Mouse (Mus musculus) E14TG2a.4 (cell line): ENCODE data around the gene Mindy2.
A peak's percentile ranks its signal among the peaks of the same experiment; 100 is the strongest.

Experiments
- H3K27me3 ChIP-seq: 2 replicates; pipeline ENCODE4 v1.6.1; 2014; ENCODE audit warnings: low read length, control low read depth; ENCODE audit not compliant: insufficient read depth
- H3K36me3 ChIP-seq: 2 replicates; pipeline ENCODE4 v1.6.1; 2014; ENCODE audit warnings: low read length, control low read depth; ENCODE audit not compliant: insufficient read depth
- H3K4me1 ChIP-seq: replicated peaks from 2 replicates; pipeline ENCODE4 v1.6.1; 2014; ENCODE audit warnings: low read depth, low read length, control low read depth
- H3K4me3 ChIP-seq: replicated peaks from 2 replicates; pipeline ENCODE4 v1.5.1; 2014; ENCODE audit warnings: mild to moderate bottlenecking, low read length
- H3K9me3 ChIP-seq: 2 replicates; pipeline ENCODE4 v1.6.1; 2014; ENCODE audit warnings: low read length, control low read depth
- CTCF ChIP-seq: conservative IDR thresholded peaks from 2 replicates; pipeline ENCODE4 v1.5.1; 2014; ENCODE audit warnings: low read length
- NANOG ChIP-seq: IDR thresholded peaks from 2 replicates; pipeline ENCODE4 v1.6.1; 2014; ENCODE audit warnings: borderline replicate concordance, low read length, mixed read lengths
- POU5F1 ChIP-seq: IDR thresholded peaks from 2 replicates; pipeline ENCODE4 v1.6.1; 2014; ENCODE audit warnings: low read length, borderline replicate concordance

Gene Mindy2

GRCm38 (mm10) chr9:70656130-70657007, 605 bp downstream of the Mindy2 start, which contains the start of gene Gm10642:
Gene Gm10642 (plus strand): TSS chr9:70656251.
- TF ChIP-seq NANOG (no peak), CTCF (no peak), POU5F1 (no peak)
- H3K4me3 ChIP-seq = peak within 1 kb of the TSS; percentile 92
- H3K9me3 ChIP-seq = no peaks in the 10 kb centered on the region
- H3K36me3 ChIP-seq = no peaks in the 10 kb centered on the region
- H3K4me1 ChIP-seq = peaks cover 6% of the 10 kb centered on the region; the same call in 1 of the 2 replicates
- H3K27me3 ChIP-seq = peaks cover 21% of the 10 kb centered on the region

DNA sequence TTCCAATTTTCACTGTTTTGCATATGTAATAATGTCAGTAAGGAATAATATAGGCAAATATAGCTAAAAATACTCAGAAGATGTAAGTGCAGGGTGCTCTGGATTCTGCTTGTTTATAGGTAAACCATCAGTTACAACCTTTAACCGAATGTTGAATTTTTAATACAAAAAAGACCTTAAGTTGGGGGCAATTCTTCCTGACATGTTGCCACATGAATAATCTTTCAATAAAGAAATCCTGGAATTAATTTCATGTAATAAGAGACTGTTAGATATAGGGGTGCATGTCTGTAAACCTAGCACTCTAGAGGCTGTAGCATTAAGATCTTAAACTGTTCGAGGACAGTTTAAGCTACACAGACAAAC, 1.2 kb downstream of the Mindy2 start:
- no peak for TF ChIP-seq NANOG
- no peak for TF ChIP-seq CTCF
- TF ChIP-seq POU5F1 = no peak

DNA sequence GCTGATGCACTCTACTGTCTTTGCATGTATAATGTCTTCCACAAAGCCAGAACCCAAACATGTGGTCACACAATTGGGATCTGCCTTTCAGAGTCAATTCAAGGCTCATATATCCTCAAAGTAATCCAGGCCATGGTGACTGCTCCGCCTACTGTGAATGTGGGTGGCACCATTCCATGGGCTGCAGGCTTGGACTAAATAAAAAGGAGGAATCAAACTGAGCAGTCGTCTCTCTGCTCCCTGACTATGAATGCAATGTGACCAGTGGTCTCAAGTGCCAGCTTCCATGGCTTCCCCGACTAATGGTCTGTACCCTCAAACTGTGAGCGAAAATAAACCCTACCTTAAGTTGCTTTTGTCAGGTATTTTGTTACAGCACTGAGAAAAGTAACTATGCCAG, 2.5 kb downstream of the Mindy2 start:
- Histone ChIP-seq H3K4me1 (peaks cover 6% of the 10 kb centered on the region; the same call in 1 of the 2 replicates), H3K36me3 (no peaks in the 10 kb centered on the region), H3K9me3 (no peaks in the 10 kb centered on the region), H3K27me3 (peaks cover 21% of the 10 kb centered on the region), H3K4me3 (no peak overlapping the region)
- TF ChIP-seq CTCF (no peak), POU5F1 (no peak), NANOG (no peak)

More for the DNA sequence above, 1.2 kb downstream of the Mindy2 start:
- H3K9me3 ChIP-seq = no peaks in the 10 kb centered on the region
- no peaks in the 10 kb centered on the region for H3K36me3 ChIP-seq
- H3K4me3 ChIP-seq = peak overlapping the region; percentile 92
- H3K27me3 ChIP-seq = peaks cover 21% of the 10 kb centered on the region
- H3K4me1 ChIP-seq = peaks cover 6% of the 10 kb centered on the region; the same call in 1 of the 2 replicates

DNA sequence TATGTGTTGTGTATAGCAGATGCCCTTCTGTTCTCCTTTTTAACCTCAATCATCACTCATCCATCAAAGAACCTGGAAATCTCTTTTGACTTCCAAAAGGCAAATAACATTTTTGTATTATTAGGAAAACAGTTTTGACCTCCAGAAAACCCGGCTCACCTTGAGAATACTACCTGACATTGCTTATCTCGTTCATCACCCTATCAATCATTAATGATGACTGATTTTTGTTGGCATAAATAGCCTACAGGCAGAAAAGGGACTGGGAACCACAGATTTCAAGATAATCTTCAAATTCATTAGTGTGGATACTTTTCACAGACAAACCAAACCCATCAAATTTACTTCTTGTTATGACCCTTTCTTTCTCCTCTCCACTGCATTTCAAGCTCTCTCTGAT, 3.1 kb downstream of the Mindy2 start:
- no peaks in the 10 kb centered on the region for H3K9me3 ChIP-seq
- TF ChIP-seq POU5F1 = no peak
- TF ChIP-seq NANOG = no peak
- TF ChIP-seq CTCF = no peak
- no peak overlapping the region for H3K4me3 ChIP-seq

DNA sequence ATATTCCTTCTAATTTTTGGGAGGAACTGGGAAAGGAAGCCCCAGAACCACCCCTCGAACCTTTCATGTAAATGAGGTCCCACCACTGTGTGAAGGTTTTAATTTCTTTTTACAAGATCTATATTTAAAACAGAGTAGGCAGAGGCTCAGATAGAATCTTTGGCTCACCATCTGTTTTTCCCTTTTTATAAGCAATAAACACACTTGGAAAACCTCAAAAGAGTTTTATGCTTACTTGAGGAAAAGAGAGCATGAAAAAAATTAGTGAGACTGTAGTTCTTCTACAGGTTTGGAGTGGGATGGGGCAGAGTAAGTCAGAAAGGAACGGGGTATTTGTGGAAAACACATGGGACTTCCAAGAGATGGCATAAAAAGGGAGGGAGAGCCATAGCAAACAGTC, 4.8 kb downstream of the Mindy2 start:
- Histone ChIP-seq H3K27me3 (peaks cover 21% of the 10 kb centered on the region), H3K9me3 (no peaks in the 10 kb centered on the region), H3K36me3 (no peaks in the 10 kb centered on the region), H3K4me1 (peaks cover 3% of the 10 kb centered on the region; the same call in 1 of the 2 replicates), H3K4me3 (no peak overlapping the region)
- no peak for TF ChIP-seq CTCF
- no peak for TF ChIP-seq POU5F1
- TF ChIP-seq NANOG = no peak

More for the DNA sequence above, 3.1 kb downstream of the Mindy2 start:
- H3K36me3 ChIP-seq = no peaks in the 10 kb centered on the region
- peaks cover 21% of the 10 kb centered on the region for H3K27me3 ChIP-seq
- H3K4me1 ChIP-seq = peaks cover 6% of the 10 kb centered on the region; the same call in 1 of the 2 replicates

- Histone ChIP-seq H3K9me3 (no peaks in the 10 kb centered on the region), H3K36me3 (no peaks in the 10 kb centered on the region), H3K4me1 (peaks cover under 1% of the 10 kb centered on the region; the same call in 1 of the 2 replicates), H3K27me3 (peaks cover 14% of the 10 kb centered on the region), H3K4me3 (no peak overlapping the region)
- TF ChIP-seq NANOG (no peak), POU5F1 (no peak), CTCF (no peak)
Measured at GRCm38 (mm10) chr9:70650994-70651393, 6.0 kb downstream of the Mindy2 start.

- no peaks in the 10 kb centered on the region for H3K4me1 ChIP-seq
- peaks cover 12% of the 10 kb centered on the region for H3K27me3 ChIP-seq
- H3K9me3 ChIP-seq = no peaks in the 10 kb centered on the region
- H3K4me3 ChIP-seq = no peak overlapping the region
- TF ChIP-seq CTCF (no peak), NANOG (no peak), POU5F1 (no peak)
- H3K36me3 ChIP-seq = no peaks in the 10 kb centered on the region
Measured at GRCm38 (mm10) chr9:70650260-70650659, 6.7 kb downstream of the Mindy2 start.

GRCm38 (mm10) chr9:70636748-70637147, 20.2 kb downstream of the Mindy2 start:
- no peak overlapping the region for H3K4me3 ChIP-seq
- TF ChIP-seq CTCF (no peak), NANOG (no peak), POU5F1 (no peak)
- H3K9me3 ChIP-seq = peaks cover 2% of the 10 kb centered on the region
- no peaks in the 10 kb centered on the region for H3K27me3 ChIP-seq
- no peaks in the 10 kb centered on the region for H3K36me3 ChIP-seq
- H3K4me1 ChIP-seq = 0 out of 2 replicates have a peak, but pooled peaks cover 1% of the 10 kb centered on the region

- no peaks in the 10 kb centered on the region for H3K27me3 ChIP-seq
- H3K9me3 ChIP-seq = no peaks in the 10 kb centered on the region
- TF ChIP-seq POU5F1 (no peak), NANOG (no peak), CTCF (no peak)
- 0 out of 2 replicates have a peak, but pooled peaks cover 4% of the 10 kb centered on the region for H3K4me1 ChIP-seq
- no peak overlapping the region for H3K4me3 ChIP-seq
- H3K36me3 ChIP-seq = no peaks in the 10 kb centered on the region
Measured at GRCm38 (mm10) chr9:70631665-70632064, 25.3 kb downstream of the Mindy2 start.
